Mouse (Mus musculus) testis, adult 2 months (tissue): ENCODE measurements around the gene Sod2.

Experiments used
- CTCF ChIP-seq: fragments of 200-500 bp; IDR thresholded peaks from 2 replicates; pipeline ENCODE4 v1.5.1; 2012; ENCODE audit warnings: low read depth, mild to moderate bottlenecking, inconsistent platforms, low read length, moderate library complexity; ENCODE audit not compliant: control insufficient read depth, insufficient read depth, insufficient replicate concordance
- POLR2A ChIP-seq: fragments of 200-500 bp; IDR thresholded peaks from 2 replicates; pipeline ENCODE4 v1.6.1; 2012; ENCODE audit warnings: low read depth, mild to moderate bottlenecking, inconsistent platforms, low read length, moderate library complexity; ENCODE audit not compliant: control insufficient read depth

DNA sequence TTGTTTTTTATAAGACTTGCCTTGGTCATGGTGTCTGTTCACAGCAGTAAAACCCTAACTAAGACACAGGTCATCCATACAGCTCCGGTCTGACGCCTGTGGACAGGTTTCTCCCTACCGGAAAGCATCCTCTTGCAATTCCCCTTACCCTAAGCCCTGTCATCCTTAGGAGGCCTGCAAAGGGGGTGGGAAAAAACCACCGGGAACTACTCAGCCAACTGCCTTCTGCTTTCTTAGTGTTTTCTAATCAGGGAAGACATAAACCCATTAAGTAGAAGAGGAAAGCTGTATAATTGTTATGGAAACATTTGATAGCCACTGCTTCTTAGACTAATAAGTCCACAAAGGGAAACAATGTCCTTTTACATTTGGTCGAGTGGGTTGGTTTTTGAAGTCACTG is 338 bp downstream of the Sod2 start:
- TF ChIP-seq CTCF (no peak), POLR2A (no peak)
